ENCODE assay signal across 13 mouse cellular contexts in genomic region chr7:66982084-66982483, GRCm38 (mm10).
"Had no signal": no experiment of that assay in that cellular context is flagged by ENCODE, and none has a peak within 500 bp of the region (broad histone marks: within the 10 kb centered on the region; RNA-seq: fewer than 3 reads in every experiment).

No protein-coding gene starts in this region.

- H3K9me3 ChIP-seq: kidney, embryonic 15.5 days; limb, embryonic 15.5 days; liver, embryonic 12.5 days; megakaryocyte, embryonic 14.5 days had no signal

- H3K27me3 ChIP-seq: kidney, embryonic 15.5 days; limb, embryonic 15.5 days; liver, embryonic 12.5 days had no signal

- DNase-seq: kidney, adult 2 months; kidney, postnatal 14 days; layer of hippocampus, postnatal 36 days; lung, embryonic 14.5 days; lung, postnatal 10 days; lung, postnatal 4 days; right cerebral cortex, postnatal 25 days had no signal

- ATAC-seq: intestine, embryonic 16.5 days; liver, embryonic 12.5 days had no signal

- H3K4me1 ChIP-seq: limb, embryonic 15.5 days; liver, embryonic 12.5 days; megakaryocyte, embryonic 14.5 days had no signal

- H3K4me3 ChIP-seq: kidney, embryonic 15.5 days; limb, embryonic 15.5 days; liver, embryonic 12.5 days; megakaryocyte, embryonic 14.5 days had no signal

- H3K4me2 ChIP-seq: kidney, embryonic 15.5 days; limb, embryonic 15.5 days; liver, embryonic 12.5 days; lung, embryonic 14.5 days; midbrain, embryonic 11.5 days had no signal

- H3K36me3 ChIP-seq: kidney, embryonic 15.5 days; limb, embryonic 15.5 days; liver, embryonic 12.5 days had no signal

- H3K9ac ChIP-seq: kidney, embryonic 15.5 days; limb, embryonic 15.5 days; liver, embryonic 12.5 days; lung, embryonic 14.5 days had no signal

- H3K27ac ChIP-seq: kidney, embryonic 15.5 days; limb, embryonic 15.5 days; liver, embryonic 12.5 days had no signal
